Mouse (Mus musculus) adrenal gland, adult 18-20 months (tissue): ENCODE measurements around the gene C130050O18Rik. TPM values are rescaled to one million over a fixed set of nuclear protein-coding genes. Genes with fewer than 3 reads are reported as not detected.

ENCODE experiments used
- DNase-seq, 2 experiments: peaks; one replicate each; pipeline ENCODE4 v3.0.0; 2021 to 2022; ENCODE audit warnings: low spot score in 2 of 2
- microRNA-seq, 2 experiments: library from miRNA; unstranded; fragments of <30 nt; microRNA quantifications; one replicate each; pipeline ENCODE4 v1.2.0; 2021; ENCODE audit warnings: borderline number of aligned reads in 2 of 2
- total RNA-seq, 2 experiments: library from RNA; stranded (reverse); gene quantifications; 1 replicate in 1 of 2; 2 replicates in 1 of 2; pipeline ENCODE4 v1.2.3; 2021

C130050O18Rik gene
- total RNA-seq, 2 experiments from 2014 or later = 0.53 to 0.93 TPM

DNA sequence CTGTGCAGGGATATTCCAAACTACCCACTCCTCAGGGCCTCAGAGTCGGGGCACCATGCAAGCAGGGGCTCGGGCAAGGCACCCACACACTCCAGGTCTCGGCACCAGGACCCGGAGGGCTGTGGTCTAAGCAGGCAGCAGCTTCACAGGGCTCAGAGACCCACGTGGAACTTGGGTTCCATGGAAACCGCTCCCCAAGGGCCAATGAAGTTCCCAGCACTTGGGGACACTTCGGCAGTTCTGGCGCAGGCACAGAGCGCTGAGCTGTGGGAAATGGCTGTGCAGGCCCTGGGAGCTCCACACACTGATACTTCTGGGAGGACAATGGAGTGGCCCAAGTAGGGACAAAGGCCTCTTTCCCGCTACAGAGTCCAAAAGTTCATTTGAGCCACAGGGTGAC, 48.0 kb downstream of the C130050O18Rik start:
- DNase-seq = no peak

- no peak for DNase-seq
These were observed 50.1 kb downstream of the C130050O18Rik start for GRCm38 (mm10) chr5:139455166-139455565.

DNA sequence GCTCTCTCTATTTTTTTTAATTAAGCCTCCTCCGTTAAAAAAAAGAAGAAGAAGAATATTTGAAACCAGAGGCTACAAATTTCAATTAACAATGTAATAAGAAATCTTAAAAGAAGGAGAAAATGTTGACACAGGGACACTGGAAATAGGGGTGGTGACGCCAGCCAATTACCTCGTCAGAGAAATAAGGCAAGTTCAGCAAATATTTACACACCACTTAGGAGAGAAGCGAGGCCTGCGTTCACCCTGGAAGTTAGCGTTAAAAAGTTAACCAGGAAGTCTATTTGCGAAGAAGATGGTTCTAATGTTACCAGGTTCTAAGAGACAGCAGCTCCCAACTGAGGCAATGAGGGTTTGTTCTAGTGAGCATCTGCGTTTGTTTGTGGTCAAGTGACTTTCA, 52.2 kb downstream of the C130050O18Rik start:
- no peak for DNase-seq

DNA sequence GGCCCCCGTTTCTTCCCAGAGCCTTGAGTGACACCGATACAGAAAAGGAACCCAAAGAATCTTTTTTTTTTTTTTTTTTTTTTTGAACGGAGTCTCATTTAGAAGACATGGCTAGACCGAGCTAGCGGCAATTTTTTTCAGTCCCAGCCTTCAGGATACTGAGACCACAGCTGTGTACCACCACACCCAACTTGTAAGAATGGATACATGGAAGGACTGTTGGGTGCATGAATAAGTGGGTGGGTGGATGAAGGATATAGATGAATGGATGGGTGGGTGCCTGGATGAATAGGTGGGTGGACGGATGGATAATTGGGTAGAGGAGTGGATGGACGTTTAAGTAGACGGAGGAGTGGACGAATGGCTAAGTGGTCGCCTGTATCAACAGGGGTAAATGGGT, 54.9 kb downstream of the C130050O18Rik start:
- DNase-seq = no peak

DNA sequence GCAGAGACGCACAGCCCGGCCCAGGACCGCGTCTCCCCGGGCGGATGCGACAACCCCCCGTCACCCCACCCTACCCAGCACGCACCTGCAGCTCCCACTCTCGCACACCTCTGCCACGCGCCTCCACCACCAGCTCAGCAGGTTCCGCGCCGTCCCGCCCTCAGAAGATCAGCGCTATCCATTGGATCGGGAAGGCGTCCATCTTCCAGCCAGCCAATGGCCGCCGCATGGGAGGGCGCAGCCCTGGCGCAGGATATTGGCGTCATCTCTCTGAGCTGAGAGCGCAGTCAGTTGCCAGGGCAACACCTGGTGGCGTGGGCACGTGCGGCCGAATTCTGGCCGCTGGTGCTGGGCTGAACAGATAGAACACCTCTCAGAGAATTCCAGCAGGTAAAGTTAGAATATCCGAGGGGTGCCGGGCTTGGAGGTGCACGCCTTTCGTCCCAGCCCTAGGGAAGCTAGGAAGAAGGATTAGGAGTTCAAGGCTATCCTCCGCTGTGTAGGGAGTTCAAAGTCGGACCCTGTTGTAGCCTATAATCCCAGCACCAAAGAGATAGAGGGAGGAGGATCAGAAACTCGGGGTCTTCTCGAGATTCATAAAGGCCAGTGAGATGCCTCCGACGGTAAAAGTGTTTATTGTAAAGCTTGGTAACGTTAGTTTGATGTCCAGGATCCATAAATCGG, 55.4 kb downstream of the C130050O18Rik start, which contains the start of gene 3110082I17Rik:
Gene 3110082I17Rik (minus strand): TSS at position 144 of the 684 bp plus-strand sequence.
- peak; percentile 99 for DNase-seq

GRCm38 (mm10) chr5:139464874-139465273, 59.8 kb downstream of the C130050O18Rik start:
- no peak for DNase-seq

Small RNA genes lying within 50 kb of the gene (microRNA-seq; reads per million reads assigned to microRNA genes)
- gene Mir339 = 362 to 560 reads per million in 2 experiments

Other genes with a start within 250 kb of the C130050O18Rik start
- 10 to 100 TPM; 59.1 to 83.8 TPM for gene Sun1, start 204.6 kb upstream of the C130050O18Rik start, total RNA-seq
- 10 to 100 TPM; 65.4 to 93.6 TPM for gene Get4, start 153.0 kb upstream of the C130050O18Rik start, total RNA-seq
- 10 to 100 TPM in 1 of 2 experiments, 1 to 10 TPM in 1; 4.5 to 11.6 TPM for gene Adap1, start 79.7 kb upstream of the C130050O18Rik start, total RNA-seq
- gene Cox19, start 53.9 kb upstream of the C130050O18Rik start, total RNA-seq = 100 to 1,000 TPM in 1 of 2 experiments, 10 to 100 TPM in 1; 75.7 to 130 TPM
- not detected for gene Cyp2w1, start 52.7 kb upstream of the C130050O18Rik start, total RNA-seq
- gene Gpr146, start 27.6 kb upstream of the C130050O18Rik start, total RNA-seq = 10 to 100 TPM; 11.0 to 23.9 TPM
- 1 to 10 TPM; 3.3 to 4.9 TPM for gene Gper1, start 17.9 kb downstream of the C130050O18Rik start, total RNA-seq
- 1 to 10 TPM; 8.0 to 8.4 TPM for gene 3110082I17Rik, start 55.2 kb downstream of the C130050O18Rik start, total RNA-seq
- 10 to 100 TPM; 36.4 to 38.9 TPM for gene Zfand2a, start 79.3 kb downstream of the C130050O18Rik start, total RNA-seq
- not detected for gene Uncx, start 138.2 kb downstream of the C130050O18Rik start, total RNA-seq